Mouse (Mus musculus): ENCODE results near the gene Ppef1.

DNA sequence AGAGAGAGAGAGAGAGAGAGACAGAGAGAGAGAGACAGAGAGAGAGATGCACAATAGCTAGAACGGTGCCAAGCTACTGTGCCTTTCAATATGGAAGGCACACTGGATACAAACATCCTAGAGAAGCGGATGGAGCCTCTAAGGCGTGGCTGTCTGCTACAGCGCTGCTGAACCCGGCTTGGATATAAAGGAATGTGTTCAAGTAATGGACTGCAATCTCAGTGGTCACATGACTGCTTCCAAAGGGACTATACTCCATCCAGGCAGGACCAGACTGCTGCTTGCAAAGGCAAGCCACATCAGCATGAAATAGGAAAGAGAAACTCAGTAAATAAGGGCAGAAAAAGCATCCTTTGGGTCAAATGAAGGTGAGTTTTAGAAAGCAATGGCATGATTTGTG, at the start of gene Ppef1:
- TF ChIP-seq CTCF (IDR thresholded peaks at IDR 0.05; ENCODE audit: low read depth), result no peak
- no peak for TF ChIP-seq EP300 (IDR thresholded peaks at IDR 0.05; ENCODE audit: low read depth)
